Mouse (Mus musculus): ENCODE data around the gene Farp1. TPM values are rescaled to one million over a fixed set of nuclear protein-coding genes. Genes with fewer than 3 reads are reported as not detected.

Gene Farp1
- polyA plus RNA-seq, 1 experiment = 12.4 TPM

DNA sequence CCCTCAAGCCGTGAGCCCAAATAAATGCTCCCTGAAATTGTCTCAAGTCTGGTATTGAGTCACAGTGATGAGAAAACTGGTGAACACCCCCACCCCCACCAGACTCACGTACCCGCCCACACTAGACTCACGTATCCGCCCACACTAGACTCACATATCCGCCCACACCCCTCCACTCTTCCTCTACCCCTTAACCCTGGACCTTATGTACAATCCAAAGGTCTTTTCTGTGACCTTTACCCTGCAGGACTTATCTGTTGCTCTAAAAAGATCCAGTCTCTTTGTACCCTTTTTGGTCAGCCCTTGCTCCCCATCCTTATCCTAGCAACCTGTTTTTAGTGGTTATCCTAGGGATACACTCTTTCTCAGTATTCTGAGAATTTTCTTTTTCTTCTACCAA is 58.9 kb downstream of the Farp1 start:
- TF ChIP-seq CTCF (IDR thresholded peaks at IDR 0.05; ENCODE audit: extremely low read depth, insufficient read length, insufficient replicate concordance, low read depth, low read length) = no peak
- no peak for TF ChIP-seq POLR2A (IDR thresholded peaks at IDR 0.05; ENCODE audit: low read depth, low read length)
- Histone ChIP-seq H3K4me3 (ENCODE audit: low read depth, low read length) (no peak overlapping the region), H3K27me3 (ENCODE audit: control insufficient read depth, insufficient read depth, low read length) (no peaks in the 10 kb centered on the region), H3K36me3 (ENCODE audit: control insufficient read depth, insufficient read depth, low read length) (no peaks in the 10 kb centered on the region), H3K27ac (ENCODE audit: insufficient read depth, low read depth, low read length) (no peak overlapping the region), H3K4me1 (ENCODE audit: control insufficient read depth, insufficient read depth, insufficient read length, low read length) (peaks cover 36% of the 10 kb centered on the region; the same call in 1 of the 2 replicates)
- WGBS = 52% methylated on average over 6 of the region's 6 CpGs

DNA sequence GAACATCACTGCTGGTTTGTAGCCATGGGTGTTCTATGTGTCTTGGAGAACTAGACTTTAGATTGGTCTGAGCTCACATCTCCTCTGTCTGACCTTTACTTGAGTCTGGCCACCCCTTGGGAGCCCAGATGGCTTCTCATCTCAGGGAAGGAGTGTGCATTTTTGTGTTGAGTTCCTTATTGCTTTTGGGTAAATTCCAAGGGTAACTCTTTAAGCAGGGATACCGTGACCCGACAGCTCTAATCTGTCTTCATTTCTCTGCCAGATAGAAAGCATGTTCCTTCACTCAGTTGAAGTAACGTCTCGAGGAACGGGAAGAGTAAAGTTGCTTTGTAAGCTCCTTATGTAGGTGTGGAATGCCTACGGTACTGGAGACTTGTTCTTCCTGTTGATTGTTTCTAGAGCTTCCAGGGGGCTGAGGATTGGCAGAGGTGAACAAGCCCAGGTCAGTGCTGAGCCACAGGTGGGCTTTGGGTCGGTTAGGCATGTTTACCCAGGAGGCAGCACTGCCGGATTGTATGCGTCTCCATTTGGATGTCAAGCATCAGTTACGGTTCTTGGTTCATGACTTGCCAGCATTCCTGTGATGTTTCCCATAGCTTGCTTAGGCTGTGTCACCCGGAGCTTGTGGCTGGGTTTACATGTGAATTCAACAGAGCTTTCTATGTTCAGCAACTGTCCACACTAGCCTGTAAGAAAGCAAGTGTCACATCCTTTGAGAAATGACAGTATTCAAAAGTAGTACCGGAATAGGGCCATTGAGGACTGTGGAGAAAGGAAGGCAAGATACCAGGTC is 62.8 kb downstream of the Farp1 start:
- Histone ChIP-seq H3K27ac (ENCODE audit: insufficient read depth, low read depth, low read length) (peak overlapping the region; percentile 52), H3K36me3 (ENCODE audit: control insufficient read depth, insufficient read depth, low read length) (no peaks in the 10 kb centered on the region), H3K4me3 (ENCODE audit: low read depth, low read length) (no peak overlapping the region), H3K27me3 (ENCODE audit: control insufficient read depth, insufficient read depth, low read length) (no peaks in the 10 kb centered on the region), H3K4me1 (ENCODE audit: control insufficient read depth, insufficient read depth, insufficient read length, low read length) (peaks cover 44% of the 10 kb centered on the region)
- 24% methylated on average over 12 of the region's 12 CpGs for whole genome bisulfite sequencing
- TF ChIP-seq POLR2A (IDR thresholded peaks at IDR 0.05; ENCODE audit: low read depth, low read length) (no peak), CTCF (IDR thresholded peaks at IDR 0.05; ENCODE audit: extremely low read depth, insufficient read length, insufficient replicate concordance, low read depth, low read length) (no peak)

DNA sequence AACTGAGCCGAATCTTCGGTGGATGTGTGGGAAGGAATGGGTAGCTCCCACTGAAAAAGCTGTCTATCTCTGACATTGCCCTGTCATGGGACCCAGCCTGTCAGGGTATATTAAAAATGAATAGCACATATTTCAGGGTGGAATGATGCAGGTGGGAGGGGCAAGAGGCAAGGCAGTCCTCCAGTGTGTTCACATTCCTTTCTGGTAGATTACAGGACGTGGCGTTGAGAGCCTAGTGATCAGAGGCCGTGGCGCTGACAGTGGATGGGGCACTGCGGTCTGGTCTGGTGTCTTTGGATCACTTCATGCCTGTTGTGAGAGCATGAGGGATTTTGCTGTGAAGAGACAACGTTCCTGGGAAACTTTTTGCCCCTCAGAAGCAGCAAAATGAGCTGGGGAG is 64.1 kb downstream of the Farp1 start:
- Histone ChIP-seq H3K27ac (ENCODE audit: insufficient read depth, low read depth, low read length) (no peak overlapping the region), H3K27me3 (ENCODE audit: control insufficient read depth, insufficient read depth, low read length) (no peaks in the 10 kb centered on the region), H3K36me3 (ENCODE audit: control insufficient read depth, insufficient read depth, low read length) (no peaks in the 10 kb centered on the region), H3K4me3 (ENCODE audit: low read depth, low read length) (no peak overlapping the region), H3K4me1 (ENCODE audit: control insufficient read depth, insufficient read depth, insufficient read length, low read length) (peaks cover 43% of the 10 kb centered on the region)
- TF ChIP-seq POLR2A (IDR thresholded peaks at IDR 0.05; ENCODE audit: low read depth, low read length) = no peak
- TF ChIP-seq CTCF (IDR thresholded peaks at IDR 0.05; ENCODE audit: extremely low read depth, insufficient read length, insufficient replicate concordance, low read depth, low read length) = no peak
- 27% methylated on average over 8 of the region's 8 CpGs for WGBS

DNA sequence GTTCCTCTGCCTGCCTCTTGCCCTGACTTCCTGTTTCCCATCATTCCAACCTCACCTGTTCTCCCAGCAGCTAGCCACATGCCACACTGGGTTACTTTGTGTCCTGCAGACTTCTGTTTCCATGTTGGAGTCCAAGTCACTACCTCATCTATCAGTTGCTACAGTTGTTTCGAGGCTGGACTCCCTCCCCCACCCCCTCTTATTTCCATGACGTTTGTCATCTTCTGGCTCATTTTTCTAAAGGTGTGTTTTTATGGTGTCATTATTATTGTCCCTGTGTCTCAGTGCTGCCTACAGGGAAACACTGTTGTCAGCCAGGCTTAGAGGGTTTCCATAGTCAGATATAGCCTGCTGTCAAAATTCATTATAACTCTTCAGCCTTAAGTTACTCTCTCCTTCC is 64.9 kb downstream of the Farp1 start:
- H3K36me3 ChIP-seq (ENCODE audit: control insufficient read depth, insufficient read depth, low read length) = no peaks in the 10 kb centered on the region
- WGBS = 27% methylated on average over 2 of the region's 2 CpGs
- peaks cover 42% of the 10 kb centered on the region for H3K4me1 ChIP-seq (ENCODE audit: control insufficient read depth, insufficient read depth, insufficient read length, low read length)
- no peak overlapping the region for H3K27ac ChIP-seq (ENCODE audit: insufficient read depth, low read depth, low read length)
- H3K4me3 ChIP-seq (ENCODE audit: low read depth, low read length) = no peak overlapping the region
- TF ChIP-seq CTCF (IDR thresholded peaks at IDR 0.05; ENCODE audit: extremely low read depth, insufficient read length, insufficient replicate concordance, low read depth, low read length) (no peak), POLR2A (IDR thresholded peaks at IDR 0.05; ENCODE audit: low read depth, low read length) (no peak)
- H3K27me3 ChIP-seq (ENCODE audit: control insufficient read depth, insufficient read depth, low read length) = no peaks in the 10 kb centered on the region

DNA sequence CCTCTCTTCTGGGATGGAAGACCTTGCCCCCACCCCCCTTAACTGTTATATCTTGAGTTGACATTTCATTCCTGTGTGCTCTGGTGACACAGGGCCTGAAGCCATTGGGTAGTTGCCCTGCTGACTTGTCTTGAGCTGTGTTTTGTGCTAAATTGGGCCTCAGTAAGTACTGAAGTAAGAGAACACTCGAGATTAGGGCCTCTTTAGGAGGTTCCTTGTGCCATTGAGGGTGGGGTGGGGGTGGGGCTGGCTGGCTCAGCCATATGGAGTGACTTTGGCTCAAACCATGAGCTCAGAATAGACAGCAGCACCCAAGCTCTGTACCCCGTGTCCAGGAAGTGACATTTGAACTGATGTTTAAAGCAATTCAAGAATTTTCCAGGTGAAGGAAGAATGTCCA is 65.8 kb downstream of the Farp1 start:
- WGBS = 8% methylated on average over 2 of the region's 2 CpGs
- H3K4me1 ChIP-seq (ENCODE audit: control insufficient read depth, insufficient read depth, insufficient read length, low read length) = peaks cover 42% of the 10 kb centered on the region
- H3K27me3 ChIP-seq (ENCODE audit: control insufficient read depth, insufficient read depth, low read length) = no peaks in the 10 kb centered on the region
- no peak overlapping the region for H3K4me3 ChIP-seq (ENCODE audit: low read depth, low read length)
- H3K27ac ChIP-seq (ENCODE audit: insufficient read depth, low read depth, low read length) = no peak overlapping the region
- TF ChIP-seq CTCF (IDR thresholded peaks at IDR 0.05; ENCODE audit: extremely low read depth, insufficient read length, insufficient replicate concordance, low read depth, low read length) (no peak), POLR2A (IDR thresholded peaks at IDR 0.05; ENCODE audit: low read depth, low read length) (no peak)
- H3K36me3 ChIP-seq (ENCODE audit: control insufficient read depth, insufficient read depth, low read length) = no peaks in the 10 kb centered on the region

GRCm38 (mm10) chr14:121101531-121101930 is 66.5 kb downstream of the Farp1 start:
- no peak overlapping the region for H3K27ac ChIP-seq (ENCODE audit: insufficient read depth, low read depth, low read length)
- H3K4me3 ChIP-seq (ENCODE audit: low read depth, low read length) = no peak overlapping the region
- TF ChIP-seq CTCF (IDR thresholded peaks at IDR 0.05; ENCODE audit: extremely low read depth, insufficient read length, insufficient replicate concordance, low read depth, low read length) (no peak), POLR2A (IDR thresholded peaks at IDR 0.05; ENCODE audit: low read depth, low read length) (no peak)
- H3K36me3 ChIP-seq (ENCODE audit: control insufficient read depth, insufficient read depth, low read length) = no peaks in the 10 kb centered on the region
- H3K27me3 ChIP-seq (ENCODE audit: control insufficient read depth, insufficient read depth, low read length) = no peaks in the 10 kb centered on the region
- peaks cover 42% of the 10 kb centered on the region for H3K4me1 ChIP-seq (ENCODE audit: control insufficient read depth, insufficient read depth, insufficient read length, low read length)
- 32% methylated on average over 5 of the region's 5 CpGs for WGBS

DNA sequence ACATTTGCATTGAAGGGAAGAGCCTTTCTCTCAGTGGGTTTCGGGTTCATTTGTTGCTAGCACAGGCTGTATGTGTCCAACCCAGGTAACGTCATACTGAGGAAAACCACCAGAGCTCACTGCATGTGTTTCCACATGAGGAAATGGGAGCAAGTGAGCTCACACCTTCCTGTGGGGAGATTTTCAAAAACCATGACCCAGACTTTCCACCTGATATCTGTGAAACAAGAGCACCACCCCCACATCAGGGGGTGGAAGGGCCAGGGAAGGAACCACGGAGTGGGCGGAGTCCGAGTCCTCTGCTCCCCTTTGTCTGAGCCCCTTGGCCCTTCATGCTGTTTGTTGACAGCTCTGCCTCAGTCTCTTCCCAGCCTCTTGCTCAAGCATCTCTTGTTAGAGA is 67.6 kb downstream of the Farp1 start:
- WGBS = 53% methylated on average over 5 of the region's 5 CpGs
- Histone ChIP-seq H3K36me3 (ENCODE audit: control insufficient read depth, insufficient read depth, low read length) (no peaks in the 10 kb centered on the region), H3K4me3 (ENCODE audit: low read depth, low read length) (no peak overlapping the region), H3K27ac (ENCODE audit: insufficient read depth, low read depth, low read length) (no peak overlapping the region; the same call in 1 of the 2 replicates), H3K4me1 (ENCODE audit: control insufficient read depth, insufficient read depth, insufficient read length, low read length) (peaks cover 36% of the 10 kb centered on the region), H3K27me3 (ENCODE audit: control insufficient read depth, insufficient read depth, low read length) (no peaks in the 10 kb centered on the region)
- TF ChIP-seq CTCF (IDR thresholded peaks at IDR 0.05; ENCODE audit: extremely low read depth, insufficient read length, insufficient replicate concordance, low read depth, low read length) = no peak
- no peak for TF ChIP-seq POLR2A (IDR thresholded peaks at IDR 0.05; ENCODE audit: low read depth, low read length)
